Mouse (Mus musculus): ENCODE data around the gene Rps10. TPM values are rescaled to one million over a fixed set of nuclear protein-coding genes. Genes with fewer than 3 reads are reported as not detected.

Gene Rps10
- polyA plus RNA-seq, 1 experiment = not detected

GRCm38 (mm10) chr17:27609576-27609975 lies 26.9 kb downstream of the Rps10 start:
- TF ChIP-seq CTCF (IDR thresholded peaks at IDR 0.05; ENCODE audit: insufficient read depth, low read depth, low read length) (no peak), POLR2A (IDR thresholded peaks at IDR 0.05; ENCODE audit: insufficient read depth, low read depth, low read length) (no peak)
- H3K27ac ChIP-seq (ENCODE audit: insufficient read depth, low read depth, low read length) = no peak overlapping the region
- no peak overlapping the region for H3K4me3 ChIP-seq (ENCODE audit: insufficient read depth, low read depth, low read length)
- WGBS = 38% methylated on average over 7 of the region's 7 CpGs
- peaks cover 44% of the 10 kb centered on the region for H3K4me1 ChIP-seq (ENCODE audit: control insufficient read depth, insufficient read depth, low read length)

GRCm38 (mm10) chr17:27603522-27604234 lies 32.8 kb downstream of the Rps10 start:
- peaks cover 45% of the 10 kb centered on the region for H3K4me1 ChIP-seq (ENCODE audit: control insufficient read depth, insufficient read depth, low read length)
- no peak overlapping the region for H3K4me3 ChIP-seq (ENCODE audit: insufficient read depth, low read depth, low read length)
- TF ChIP-seq POLR2A (IDR thresholded peaks at IDR 0.05; ENCODE audit: insufficient read depth, low read depth, low read length) (no peak), CTCF (IDR thresholded peaks at IDR 0.05; ENCODE audit: insufficient read depth, low read depth, low read length) (no peak)
- H3K27ac ChIP-seq (ENCODE audit: insufficient read depth, low read depth, low read length) = no peak overlapping the region
- WGBS = 43% methylated on average over 21 of the region's 21 CpGs

GRCm38 (mm10) chr17:27603036-27603435 lies 33.4 kb downstream of the Rps10 start:
- 86% methylated on average over 2 of the region's 2 CpGs for WGBS
- H3K4me1 ChIP-seq (ENCODE audit: control insufficient read depth, insufficient read depth, low read length) = peaks cover 41% of the 10 kb centered on the region
- TF ChIP-seq CTCF (IDR thresholded peaks at IDR 0.05; ENCODE audit: insufficient read depth, low read depth, low read length) (no peak), POLR2A (IDR thresholded peaks at IDR 0.05; ENCODE audit: insufficient read depth, low read depth, low read length) (no peak)
- no peak overlapping the region for H3K4me3 ChIP-seq (ENCODE audit: insufficient read depth, low read depth, low read length)
- H3K27ac ChIP-seq (ENCODE audit: insufficient read depth, low read depth, low read length) = no peak overlapping the region

GRCm38 (mm10) chr17:27600869-27601268 lies 35.6 kb downstream of the Rps10 start:
- H3K4me1 ChIP-seq (ENCODE audit: control insufficient read depth, insufficient read depth, low read length) = peaks cover 48% of the 10 kb centered on the region
- TF ChIP-seq POLR2A (IDR thresholded peaks at IDR 0.05; ENCODE audit: insufficient read depth, low read depth, low read length) = no peak
- TF ChIP-seq CTCF (IDR thresholded peaks at IDR 0.05; ENCODE audit: insufficient read depth, low read depth, low read length) = no peak
- H3K27ac ChIP-seq (ENCODE audit: insufficient read depth, low read depth, low read length) = no peak overlapping the region
- H3K4me3 ChIP-seq (ENCODE audit: insufficient read depth, low read depth, low read length) = no peak overlapping the region
- 68% methylated on average over 5 of the region's 5 CpGs for WGBS

GRCm38 (mm10) chr17:27600286-27600685 lies 36.2 kb downstream of the Rps10 start:
- Histone ChIP-seq H3K27ac (ENCODE audit: insufficient read depth, low read depth, low read length) (no peak overlapping the region), H3K4me3 (ENCODE audit: insufficient read depth, low read depth, low read length) (no peak overlapping the region)
- TF ChIP-seq POLR2A (IDR thresholded peaks at IDR 0.05; ENCODE audit: insufficient read depth, low read depth, low read length) = no peak

GRCm38 (mm10) chr17:27596376-27597190 lies 39.9 kb downstream of the Rps10 start:
- Histone ChIP-seq H3K4me3 (ENCODE audit: insufficient read depth, low read depth, low read length) (no peak overlapping the region), H3K27ac (ENCODE audit: insufficient read depth, low read depth, low read length) (no peak overlapping the region), H3K4me1 (ENCODE audit: control insufficient read depth, insufficient read depth, low read length) (peaks cover 39% of the 10 kb centered on the region)
- TF ChIP-seq POLR2A (IDR thresholded peaks at IDR 0.05; ENCODE audit: insufficient read depth, low read depth, low read length) (no peak), CTCF (IDR thresholded peaks at IDR 0.05; ENCODE audit: insufficient read depth, low read depth, low read length) (no peak)
- WGBS = 69% methylated on average over 21 of the region's 21 CpGs

More at GRCm38 (mm10) chr17:27600286-27600685, 36.2 kb downstream of the Rps10 start:
- H3K4me1 ChIP-seq (ENCODE audit: control insufficient read depth, insufficient read depth, low read length) = peaks cover 51% of the 10 kb centered on the region
- WGBS = 71% methylated on average over 3 of the region's 3 CpGs

- Histone ChIP-seq H3K4me1 (ENCODE audit: control insufficient read depth, insufficient read depth, low read length) (peaks cover 37% of the 10 kb centered on the region), H3K4me3 (ENCODE audit: insufficient read depth, low read depth, low read length) (no peak overlapping the region), H3K27ac (ENCODE audit: insufficient read depth, low read depth, low read length) (no peak overlapping the region)
- TF ChIP-seq CTCF (IDR thresholded peaks at IDR 0.05; ENCODE audit: insufficient read depth, low read depth, low read length) (no peak), POLR2A (IDR thresholded peaks at IDR 0.05; ENCODE audit: insufficient read depth, low read depth, low read length) (no peak)
- WGBS = 66% methylated on average over 15 of the region's 15 CpGs
Measured at GRCm38 (mm10) chr17:27595659-27596375, 40.7 kb downstream of the Rps10 start.

GRCm38 (mm10) chr17:27592565-27592910 lies 43.9 kb downstream of the Rps10 start:
- WGBS = 97% methylated on average over 7 of the region's 7 CpGs
- no peak overlapping the region for H3K27ac ChIP-seq (ENCODE audit: insufficient read depth, low read depth, low read length)
- no peak overlapping the region for H3K4me3 ChIP-seq (ENCODE audit: insufficient read depth, low read depth, low read length)
- H3K4me1 ChIP-seq (ENCODE audit: control insufficient read depth, insufficient read depth, low read length) = peaks cover 49% of the 10 kb centered on the region
- TF ChIP-seq CTCF (IDR thresholded peaks at IDR 0.05; ENCODE audit: insufficient read depth, low read depth, low read length) (no peak), POLR2A (IDR thresholded peaks at IDR 0.05; ENCODE audit: insufficient read depth, low read depth, low read length) (no peak)

Measured in olfactory bulb, adult 2 months (tissue).